Mouse (Mus musculus) hindbrain, embryonic 12.5 days (tissue): ENCODE data around the gene Tlx2. TPM values are rescaled to one million over a fixed set of nuclear protein-coding genes. Genes with fewer than 3 reads are reported as not detected.

ENCODE experiments used
- ATAC-seq: fragments of 200-750 bp; cut with Nextera tagmentation; 2 replicates; pipeline ENCODE4 v1.8.0; 2017; ENCODE audit warnings: moderate TSS enrichment; ENCODE audit not compliant: low FRiP score
- H3K27ac ChIP-seq: fragments of 300-500 bp; sonication (generic); 2 replicates; pipeline ENCODE4 v1.5.1; 2016; ENCODE audit warnings: mild to moderate bottlenecking
- H3K27me3 ChIP-seq: fragments of 300-500 bp; sonication (generic); 2 replicates; pipeline ENCODE4 v1.6.1; 2016; ENCODE audit warnings: mild to moderate bottlenecking
- H3K36me3 ChIP-seq: fragments of 300-500 bp; sonication (generic); 2 replicates; pipeline ENCODE4 v1.6.1; 2016; ENCODE audit warnings: mild to moderate bottlenecking
- H3K4me1 ChIP-seq: fragments of 300-500 bp; sonication (generic); 2 replicates; pipeline ENCODE4 v1.6.1; 2016
- H3K4me2 ChIP-seq: fragments of 300-500 bp; sonication (generic); replicated peaks from 2 replicates; pipeline ENCODE4 v1.6.1; 2016; ENCODE audit warnings: mild to moderate bottlenecking
- H3K4me3 ChIP-seq: fragments of 300-500 bp; sonication (generic); 2 replicates; pipeline ENCODE4 v1.5.1; 2016; ENCODE audit warnings: mild to moderate bottlenecking
- H3K9ac ChIP-seq: fragments of 300-500 bp; sonication (generic); 2 replicates; pipeline ENCODE4 v1.6.1; 2016; ENCODE audit warnings: mild to moderate bottlenecking, moderate library complexity
- H3K9me3 ChIP-seq: fragments of 300-500 bp; sonication (generic); replicated peaks from 2 replicates; pipeline ENCODE4 v1.6.1; 2016; ENCODE audit warnings: mild to moderate bottlenecking
- WGBS: fragments of 180-500 bp; shearing (Covaris S2); methylation state at CpG from one replicate; pipeline ENCODE4 v1.1.7; 2016; 5-methylcytosine and 5-hydroxymethylcytosine counted together
- polyA plus RNA-seq: library from polyadenylated mRNA; unstranded; fragments of >200 nt; fragmentation: Nextera tagmentation; extraction: Ambion mirVana; gene quantifications from 2 replicates; pipeline ENCODE4 v1.2.1, GENCODE M21; 2016

Tlx2 gene
- polyA plus RNA-seq, 1 experiment from 2014 or later = 4.4 TPM

- no peak for ATAC-seq
- Histone ChIP-seq H3K9me3 (no peaks in the 10 kb centered on the region), H3K27ac (no peak overlapping the region), H3K36me3 (no peaks in the 10 kb centered on the region), H3K27me3 (no peaks in the 10 kb centered on the region), H3K9ac (no peak overlapping the region), H3K4me1 (no peaks in the 10 kb centered on the region), H3K4me3 (no peak overlapping the region), H3K4me2 (no peak overlapping the region)
- 88% methylated on average over 5 of the region's 5 CpGs for WGBS
Measured at GRCm38 (mm10) chr6:83043993-83044392, 26.1 kb downstream of the Tlx2 start.

GRCm38 (mm10) chr6:83043561-83043960 lies 26.5 kb downstream of the Tlx2 start:
- Histone ChIP-seq H3K4me3 (no peak overlapping the region), H3K36me3 (no peaks in the 10 kb centered on the region), H3K4me1 (peaks cover 3% of the 10 kb centered on the region; the same call in 1 of the 2 replicates), H3K27me3 (no peaks in the 10 kb centered on the region), H3K4me2 (no peak overlapping the region), H3K27ac (no peak overlapping the region), H3K9ac (no peak overlapping the region), H3K9me3 (no peaks in the 10 kb centered on the region)
- 65% methylated on average over 6 of the region's 6 CpGs for WGBS
- ATAC-seq = no peak

- H3K9ac ChIP-seq = no peak overlapping the region
- H3K27ac ChIP-seq = no peak overlapping the region
- H3K36me3 ChIP-seq = no peaks in the 10 kb centered on the region
- H3K4me1 ChIP-seq = peaks cover 7% of the 10 kb centered on the region; the same call in 1 of the 2 replicates
- peaks cover 5% of the 10 kb centered on the region; the same call in 1 of the 2 replicates for H3K27me3 ChIP-seq
- H3K4me3 ChIP-seq = no peak overlapping the region
- H3K9me3 ChIP-seq = no peaks in the 10 kb centered on the region
- no peak overlapping the region for H3K4me2 ChIP-seq
- no peak for ATAC-seq
- WGBS = 79% methylated on average over 5 of the region's 5 CpGs
Measured at GRCm38 (mm10) chr6:83040601-83041000, 29.5 kb downstream of the Tlx2 start.

- Histone ChIP-seq H3K4me1 (peaks cover 15% of the 10 kb centered on the region), H3K4me2 (peak overlapping the region; percentile 58), H3K4me3 (peak overlapping the region; percentile 31), H3K9me3 (no peaks in the 10 kb centered on the region), H3K27me3 (peaks cover 21% of the 10 kb centered on the region), H3K27ac (no peak overlapping the region), H3K9ac (peak overlapping the region; percentile 23; the same call in 1 of the 2 replicates), H3K36me3 (no peaks in the 10 kb centered on the region)
- 10% methylated on average over 24 of the region's 24 CpGs for WGBS
- peak; percentile 55 for ATAC-seq
Measured at GRCm38 (mm10) chr6:83038496-83039012, 31.5 kb downstream of the Tlx2 start.

GRCm38 (mm10) chr6:83037188-83037587 lies 32.9 kb downstream of the Tlx2 start:
- Histone ChIP-seq H3K9ac (no peak overlapping the region), H3K27me3 (peaks cover 33% of the 10 kb centered on the region), H3K27ac (no peak overlapping the region), H3K4me2 (no peak overlapping the region), H3K9me3 (no peaks in the 10 kb centered on the region), H3K36me3 (no peaks in the 10 kb centered on the region), H3K4me1 (peaks cover 28% of the 10 kb centered on the region), H3K4me3 (no peak overlapping the region)
- ATAC-seq = no peak
- WGBS = 77% methylated on average over 8 of the region's 8 CpGs

GRCm38 (mm10) chr6:83034463-83035055 lies 35.5 kb downstream of the Tlx2 start:
- Histone ChIP-seq H3K4me3 (peak overlapping the region; percentile 49), H3K9me3 (no peaks in the 10 kb centered on the region), H3K27me3 (peaks cover 59% of the 10 kb centered on the region), H3K36me3 (no peaks in the 10 kb centered on the region), H3K27ac (peak overlapping the region; percentile 72), H3K4me1 (peaks cover 34% of the 10 kb centered on the region), H3K9ac (peak overlapping the region; percentile 58; the same call in 1 of the 2 replicates), H3K4me2 (peak overlapping the region; percentile 78)
- 13% methylated on average over 5 of the region's 5 CpGs for WGBS
- ATAC-seq = no peak

GRCm38 (mm10) chr6:83033249-83034185 lies 36.6 kb downstream of the Tlx2 start, which contains the start of the genes Dok1 and Loxl3:
Gene Dok1, minus strand, starts transcription at chr6:83033471.
Gene Loxl3, plus strand, starts transcription at chr6:83034173.
- H3K4me1 ChIP-seq = peaks cover 31% of the 10 kb centered on the region
- ATAC-seq = peak; percentile 74
- peak within 1 kb of the TSS; percentile 49 for H3K4me3 ChIP-seq
- H3K36me3 ChIP-seq = no peaks in the 10 kb centered on the region
- H3K4me2 ChIP-seq = peak within 1 kb of the TSS; percentile 78
- peaks cover 66% of the 10 kb centered on the region for H3K27me3 ChIP-seq
- H3K9ac ChIP-seq = peak within 1 kb of the TSS; percentile 58
- H3K27ac ChIP-seq = peak within 1 kb of the TSS; percentile 72
- no peaks in the 10 kb centered on the region for H3K9me3 ChIP-seq
- WGBS = under 1% methylated on average over 51 of the region's 51 CpGs

- Histone ChIP-seq H3K4me3 (peak overlapping the region; percentile 49), H3K4me1 (peaks cover 27% of the 10 kb centered on the region), H3K27ac (no peak overlapping the region), H3K4me2 (peak overlapping the region; percentile 78), H3K36me3 (no peaks in the 10 kb centered on the region), H3K9me3 (no peaks in the 10 kb centered on the region), H3K9ac (peak overlapping the region; percentile 58), H3K27me3 (peaks cover 74% of the 10 kb centered on the region)
- peak; percentile 45 for ATAC-seq
- WGBS = under 1% methylated on average over 31 of the region's 31 CpGs
Measured at GRCm38 (mm10) chr6:83032769-83033191, 37.3 kb downstream of the Tlx2 start.

- no peak for ATAC-seq
- H3K9ac ChIP-seq = no peak overlapping the region
- H3K27ac ChIP-seq = no peak overlapping the region
- H3K4me2 ChIP-seq = peak overlapping the region; percentile 78
- peaks cover 77% of the 10 kb centered on the region for H3K27me3 ChIP-seq
- H3K9me3 ChIP-seq = no peaks in the 10 kb centered on the region
- WGBS = 17% methylated on average over 18 of the region's 18 CpGs
- H3K4me3 ChIP-seq = peak overlapping the region; percentile 49
- peaks cover 27% of the 10 kb centered on the region for H3K4me1 ChIP-seq
- no peaks in the 10 kb centered on the region for H3K36me3 ChIP-seq
Measured at GRCm38 (mm10) chr6:83031921-83032590, 38.0 kb downstream of the Tlx2 start.

GRCm38 (mm10) chr6:83031111-83031510 lies 39.0 kb downstream of the Tlx2 start:
- no peaks in the 10 kb centered on the region for H3K36me3 ChIP-seq
- H3K4me2 ChIP-seq = no peak overlapping the region
- H3K27ac ChIP-seq = no peak overlapping the region
- ATAC-seq = no peak
- peaks cover 27% of the 10 kb centered on the region for H3K4me1 ChIP-seq
- no peaks in the 10 kb centered on the region for H3K9me3 ChIP-seq
- no peak overlapping the region for H3K9ac ChIP-seq
- H3K27me3 ChIP-seq = peaks cover 76% of the 10 kb centered on the region
- WGBS = 54% methylated on average over 7 of the region's 7 CpGs
- no peak overlapping the region for H3K4me3 ChIP-seq

- 15% methylated on average over 10 of the region's 10 CpGs for WGBS
- ATAC-seq = no peak
- no peak overlapping the region for H3K9ac ChIP-seq
Measured at GRCm38 (mm10) chr6:83029777-83030176, 40.3 kb downstream of the Tlx2 start.

GRCm38 (mm10) chr6:83027706-83028105 lies 42.4 kb downstream of the Tlx2 start:
- no peak for ATAC-seq
- 52% methylated on average over 6 of the region's 9 CpGs for WGBS
- no peak overlapping the region for H3K9ac ChIP-seq

More at GRCm38 (mm10) chr6:83029777-83030176, 40.3 kb downstream of the Tlx2 start:
- H3K27me3 ChIP-seq = peaks cover 66% of the 10 kb centered on the region
- H3K4me3 ChIP-seq = no peak overlapping the region
- no peaks in the 10 kb centered on the region for H3K9me3 ChIP-seq
- H3K4me2 ChIP-seq = no peak overlapping the region
- no peaks in the 10 kb centered on the region for H3K36me3 ChIP-seq
- H3K27ac ChIP-seq = no peak overlapping the region
- H3K4me1 ChIP-seq = peaks cover 23% of the 10 kb centered on the region

More at GRCm38 (mm10) chr6:83027706-83028105, 42.4 kb downstream of the Tlx2 start:
- Histone ChIP-seq H3K9me3 (no peaks in the 10 kb centered on the region), H3K4me3 (no peak overlapping the region), H3K27me3 (peaks cover 49% of the 10 kb centered on the region), H3K4me1 (peaks cover 11% of the 10 kb centered on the region), H3K4me2 (no peak overlapping the region), H3K36me3 (no peaks in the 10 kb centered on the region), H3K27ac (no peak overlapping the region)
